Mouse (Mus musculus): ENCODE measurements around the gene Tgoln1.

The Tgoln1 gene

DNA sequence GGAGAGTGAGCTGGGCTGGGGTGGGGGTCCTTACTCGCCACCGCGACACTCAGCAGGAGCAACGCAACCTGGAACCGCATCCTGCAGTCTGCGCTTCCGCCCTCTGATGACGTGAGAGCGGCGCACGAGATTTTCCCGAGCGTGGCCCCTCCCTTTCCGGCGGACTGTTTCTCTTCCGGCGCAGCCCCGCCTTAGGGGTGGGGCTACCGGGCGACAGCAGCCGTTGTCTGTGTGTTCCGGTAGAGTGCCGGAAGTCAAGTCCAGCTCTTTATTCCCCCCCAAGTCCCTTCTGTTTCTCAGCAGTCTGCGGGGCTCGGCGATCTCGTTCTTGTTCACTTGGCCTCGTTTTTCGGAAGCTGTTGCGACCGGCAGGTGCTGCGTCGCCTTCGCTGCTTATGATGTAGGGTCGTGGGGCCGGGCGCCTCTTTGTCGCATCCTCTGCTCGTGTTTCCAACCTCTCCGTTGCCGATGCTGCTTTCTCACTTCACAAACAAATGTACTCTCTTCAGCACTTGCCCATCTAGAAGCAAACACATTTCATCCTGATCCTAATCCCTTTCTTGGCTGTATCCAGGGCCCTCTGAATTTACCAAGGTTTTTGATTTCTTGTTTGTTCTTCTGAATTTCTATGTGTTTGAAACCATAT is at the start of gene Tgoln1:
Gene Tgoln1, minus strand, starts transcription at position 358 of the 646 bp plus-strand sequence.
- peak; percentile 91 for DNase-seq (ENCODE audit: low spot score)

DNA sequence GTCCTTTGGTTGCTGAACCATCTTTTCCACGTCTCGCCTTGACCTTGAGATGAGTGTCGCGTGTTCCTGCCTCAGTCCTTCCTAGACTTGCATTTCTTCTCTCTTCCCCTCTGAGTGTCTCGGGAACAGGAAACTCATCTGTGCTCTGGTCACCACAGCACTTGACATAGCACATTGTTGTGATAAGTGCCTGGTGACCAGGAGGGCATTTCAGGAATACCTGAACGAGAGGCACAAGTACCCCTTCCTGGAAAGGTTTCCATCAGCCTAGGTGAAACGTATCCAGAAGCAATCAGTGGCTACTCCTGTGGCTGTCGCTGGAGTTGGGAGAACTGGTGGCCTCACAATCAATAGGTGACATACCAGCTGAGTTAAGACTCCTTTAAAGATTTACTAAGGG is 47.5 kb upstream of the Tgoln1 start:
- no peak for DNase-seq (ENCODE audit: low spot score)

DNA sequence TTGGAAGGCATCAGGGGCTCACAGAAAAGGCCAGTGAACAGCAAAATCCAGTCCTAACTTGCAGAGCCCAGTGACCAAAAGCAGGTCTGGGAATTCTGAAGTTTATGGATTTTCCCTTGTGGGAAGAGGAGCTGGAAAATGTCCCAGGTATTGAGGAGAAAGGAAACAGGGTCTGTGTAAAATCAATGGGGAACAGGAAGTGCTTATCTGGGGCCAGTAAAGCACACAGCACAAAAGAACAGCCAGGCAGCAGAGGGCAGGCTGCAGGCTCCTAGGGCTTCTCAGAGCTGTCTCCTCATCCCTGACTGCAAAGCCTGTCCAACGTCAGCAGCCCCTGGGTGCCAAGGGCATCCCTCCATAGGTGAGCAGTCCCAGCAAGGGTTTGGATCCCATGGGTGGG is 46.2 kb upstream of the Tgoln1 start:
- DNase-seq (ENCODE audit: low spot score) = no peak

DNA sequence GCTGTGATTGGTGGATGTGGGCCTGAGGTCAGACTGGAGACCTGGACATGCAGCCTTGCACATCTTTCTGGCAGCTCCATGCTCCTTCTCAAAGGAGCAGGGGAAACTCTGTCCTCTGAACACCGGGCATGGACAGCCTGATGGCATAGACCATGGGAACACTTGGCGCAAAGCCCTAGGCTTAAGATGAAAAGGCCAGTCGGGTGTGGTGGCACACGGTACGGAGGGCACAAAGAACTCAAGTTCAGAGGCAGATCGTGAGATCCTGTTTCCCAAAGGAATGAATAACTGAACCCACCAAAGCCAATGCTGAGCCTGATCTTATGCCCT is 43.6 kb upstream of the Tgoln1 start:
- no peak for DNase-seq (ENCODE audit: low spot score)

DNA sequence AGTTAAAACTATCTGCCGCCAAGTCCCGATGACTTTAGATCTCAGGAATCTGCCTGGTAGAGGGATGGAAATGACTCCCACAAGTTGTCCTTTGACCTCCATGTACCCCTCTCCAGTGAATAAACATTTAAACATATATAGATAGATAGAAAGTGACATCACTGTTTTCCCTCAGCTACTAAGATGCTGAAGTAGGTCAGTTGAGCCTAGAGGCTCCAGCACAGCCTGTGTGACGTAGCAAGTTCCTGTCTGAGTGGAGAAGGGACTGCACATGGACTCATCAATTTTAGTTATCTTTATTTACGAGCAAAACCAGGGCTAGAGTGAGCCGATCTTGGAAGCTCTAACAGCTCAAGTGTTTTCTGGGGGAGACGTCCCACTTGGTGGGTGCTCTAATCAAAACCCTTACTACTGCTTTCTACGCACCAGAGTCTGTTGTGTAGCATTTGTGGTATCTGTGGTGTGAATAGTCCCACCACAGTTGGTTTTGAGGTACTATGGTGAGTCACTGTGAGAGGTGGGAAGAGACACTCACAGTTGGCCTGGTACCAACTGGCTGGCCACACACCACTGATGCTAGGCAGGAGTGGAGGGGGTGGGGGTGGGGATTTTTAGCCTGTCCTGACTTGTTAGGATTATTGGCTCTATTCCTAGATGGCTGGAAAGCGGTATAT is 43.1 kb upstream of the Tgoln1 start:
- no peak for DNase-seq (ENCODE audit: low spot score)

DNA sequence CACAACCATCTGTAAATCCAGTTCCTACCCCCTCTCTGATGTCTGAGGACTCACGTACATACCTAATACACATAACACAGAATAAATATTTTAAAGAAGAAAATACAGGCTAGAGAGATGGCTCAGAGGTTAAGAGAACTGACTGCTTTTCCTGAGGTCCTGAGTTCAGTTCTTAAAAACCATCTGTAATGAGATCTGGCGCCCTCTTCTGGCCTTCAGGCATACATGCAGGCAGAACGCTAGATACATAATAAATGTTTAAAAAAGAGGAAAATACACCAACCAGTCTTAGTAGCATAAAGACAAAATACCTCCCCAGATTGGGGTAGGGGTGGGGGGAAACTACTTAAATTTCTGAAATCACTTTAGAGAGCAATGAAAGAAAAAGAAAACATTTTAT is 41.2 kb upstream of the Tgoln1 start:
- DNase-seq (ENCODE audit: low spot score) = no peak

DNA sequence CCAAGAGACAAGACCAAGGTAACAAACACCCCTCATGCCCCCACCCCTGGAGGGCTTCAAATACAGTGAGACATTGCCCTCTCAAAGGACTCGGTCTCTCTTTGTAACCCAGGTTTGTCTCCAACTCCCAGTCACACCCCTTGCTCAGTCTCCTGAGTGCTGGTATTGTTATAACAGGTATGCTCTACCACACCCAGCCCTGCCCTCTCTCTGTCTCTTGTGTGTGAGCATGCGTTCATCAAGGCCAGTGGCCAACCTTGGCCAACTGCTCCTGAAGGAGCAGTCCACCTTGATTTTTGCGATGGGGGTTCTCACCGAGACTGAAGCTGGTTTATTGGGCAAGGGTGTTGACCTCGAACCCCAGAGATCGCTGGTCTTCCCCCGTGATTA is 39.2 kb upstream of the Tgoln1 start:
- no peak for DNase-seq (ENCODE audit: low spot score)

DNA sequence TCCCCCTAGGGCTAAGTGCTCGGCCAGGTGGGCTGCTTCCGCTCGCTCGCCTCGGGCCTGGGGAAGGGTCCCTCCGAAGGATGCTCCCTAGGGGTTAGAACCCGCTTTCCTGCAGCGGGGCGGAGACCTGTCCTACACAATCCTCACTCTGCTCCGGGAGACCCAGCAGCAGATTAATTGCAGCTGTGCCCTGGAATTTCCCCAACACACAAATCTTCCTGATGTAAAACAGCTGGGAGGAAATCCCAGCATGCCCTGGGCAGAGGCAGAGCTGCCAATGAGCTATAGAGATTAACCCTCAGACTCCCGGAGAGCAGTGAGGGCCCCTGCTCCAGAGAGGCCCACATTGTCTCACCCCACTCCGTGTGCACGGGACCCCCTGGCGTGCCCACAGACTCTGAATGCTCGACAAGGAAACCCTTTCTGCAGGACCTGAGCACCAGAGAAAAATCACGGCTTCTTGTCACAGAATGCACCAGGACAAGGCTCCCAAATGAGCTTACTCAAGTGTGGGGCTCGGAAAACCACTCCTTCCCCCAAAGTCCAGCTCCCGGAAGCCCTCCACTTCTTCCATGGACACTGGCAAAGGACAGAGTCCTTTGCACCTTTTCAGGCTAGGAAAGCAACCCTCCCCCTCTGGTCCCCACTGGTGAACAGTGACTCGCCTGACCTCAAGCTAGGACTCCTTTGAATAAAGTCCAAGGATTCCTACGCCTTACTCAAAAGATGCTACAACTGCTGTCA is 38.7 kb upstream of the Tgoln1 start:
- no peak for DNase-seq (ENCODE audit: low spot score)

DNA sequence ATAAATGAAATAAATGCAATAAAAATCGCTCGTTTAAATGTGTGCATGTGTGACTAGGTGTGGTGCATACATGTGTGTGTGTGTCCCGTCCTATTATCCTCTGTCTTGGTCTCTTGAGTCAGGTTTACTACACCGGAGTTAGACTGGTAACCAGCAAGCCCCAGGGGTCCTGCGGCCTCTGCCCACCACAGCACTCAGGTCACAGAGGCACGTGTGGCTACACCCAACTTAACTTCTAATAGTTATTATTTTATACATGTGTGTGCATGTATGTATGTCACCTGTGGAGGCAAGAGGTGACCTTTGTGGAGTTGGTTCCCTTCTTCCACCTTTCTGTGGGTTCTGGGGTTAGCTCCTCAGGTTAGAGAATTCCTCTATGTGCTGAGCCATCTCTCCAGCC is 37.6 kb upstream of the Tgoln1 start:
- no peak for DNase-seq (ENCODE audit: low spot score)

DNA sequence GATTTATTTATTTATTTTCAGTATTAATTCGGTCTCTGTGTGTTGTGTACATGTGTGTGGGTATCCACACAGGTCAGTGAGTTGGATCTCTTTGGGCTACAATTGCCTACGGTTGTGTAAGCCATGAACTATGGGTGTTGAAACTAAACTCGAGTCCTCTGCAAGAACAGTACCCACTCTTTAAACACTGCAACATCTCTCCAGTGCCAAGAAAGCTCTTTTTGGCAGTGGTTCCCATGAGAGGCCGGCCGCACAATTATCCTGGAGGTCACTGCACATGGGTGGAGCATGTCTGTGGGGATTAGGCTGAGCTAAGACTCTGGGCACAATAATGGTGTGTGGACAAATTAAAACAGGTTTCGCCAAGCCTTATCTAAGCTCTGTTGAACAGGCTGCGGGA is 36.6 kb upstream of the Tgoln1 start:
- no peak for DNase-seq (ENCODE audit: low spot score)

DNA sequence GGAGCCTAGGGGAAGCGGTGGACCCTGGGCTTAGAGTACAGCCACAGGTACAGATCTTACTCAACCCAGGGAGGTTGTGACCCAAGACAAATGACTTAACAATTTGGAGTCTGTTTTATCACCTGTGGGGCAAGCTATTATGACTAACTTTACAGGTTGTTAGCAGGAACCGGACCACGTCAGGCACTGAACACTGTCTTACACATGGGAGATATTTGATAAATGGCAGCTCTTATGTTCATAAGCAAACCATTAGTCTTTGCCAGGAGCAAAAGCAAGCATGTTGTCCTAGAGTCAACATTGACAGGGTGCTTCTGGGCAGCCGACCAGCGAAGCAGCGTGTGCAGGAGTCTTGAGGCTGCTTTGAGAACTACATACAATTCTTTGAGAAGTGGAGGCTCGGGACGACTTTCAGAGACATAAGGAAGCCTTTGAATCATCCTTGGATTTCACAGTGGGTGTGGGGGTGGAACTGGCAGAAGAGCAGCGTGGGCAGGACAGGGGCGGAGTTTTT is 33.6 kb upstream of the Tgoln1 start:
- peak; percentile 35 for DNase-seq (ENCODE audit: low spot score)

DNA sequence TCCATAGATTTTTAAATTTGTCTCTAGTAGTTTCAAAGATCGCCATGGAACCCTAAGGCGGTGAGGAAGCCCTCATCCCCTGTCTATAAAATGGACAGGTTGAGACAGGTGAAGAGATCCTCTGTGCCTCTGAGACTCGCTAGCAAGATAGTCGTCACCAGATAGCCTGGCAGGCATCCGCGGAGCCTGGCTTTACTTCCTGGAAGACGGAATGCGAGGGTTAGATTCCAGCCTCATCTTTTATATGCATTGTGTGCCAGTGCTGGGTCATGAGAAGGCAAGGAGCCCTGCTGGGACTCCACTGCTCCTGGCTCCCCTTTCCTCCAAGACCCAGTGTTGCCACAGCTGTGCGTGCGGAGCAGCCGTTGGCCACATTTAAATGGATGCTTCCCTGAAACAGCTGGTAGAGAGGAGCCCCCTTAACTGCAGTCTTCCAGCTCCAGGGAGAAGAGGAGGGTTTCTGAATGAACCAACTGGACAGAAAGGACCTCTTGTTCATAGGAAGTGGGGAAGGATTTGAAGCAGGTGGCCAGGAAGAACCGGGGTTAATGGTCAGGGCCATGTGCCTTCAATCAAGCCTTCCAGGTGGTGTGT is 31.3 kb upstream of the Tgoln1 start:
- DNase-seq (ENCODE audit: low spot score) = no peak

DNA sequence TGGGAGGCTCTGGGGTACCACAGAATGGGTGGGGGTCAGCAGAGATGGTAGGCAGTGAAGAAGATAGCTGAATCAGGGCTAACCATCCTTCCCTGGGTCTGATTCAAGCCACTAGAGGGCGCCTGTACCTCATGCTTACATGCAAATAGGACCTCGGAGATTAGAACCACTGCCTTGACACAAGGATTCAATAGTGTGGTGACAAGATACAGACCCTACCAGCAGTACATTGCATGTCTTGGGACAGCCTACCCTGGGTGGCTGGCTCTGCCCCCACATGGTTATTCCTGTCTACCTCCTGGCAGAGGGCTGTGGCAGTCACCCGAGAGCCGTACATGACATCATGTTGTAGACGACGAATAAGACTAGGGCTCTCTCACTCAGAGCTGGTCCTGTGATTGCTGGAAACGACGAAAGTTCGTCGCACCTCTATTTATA is 30.6 kb upstream of the Tgoln1 start:
- peak; percentile 68 for DNase-seq (ENCODE audit: low spot score)

DNA sequence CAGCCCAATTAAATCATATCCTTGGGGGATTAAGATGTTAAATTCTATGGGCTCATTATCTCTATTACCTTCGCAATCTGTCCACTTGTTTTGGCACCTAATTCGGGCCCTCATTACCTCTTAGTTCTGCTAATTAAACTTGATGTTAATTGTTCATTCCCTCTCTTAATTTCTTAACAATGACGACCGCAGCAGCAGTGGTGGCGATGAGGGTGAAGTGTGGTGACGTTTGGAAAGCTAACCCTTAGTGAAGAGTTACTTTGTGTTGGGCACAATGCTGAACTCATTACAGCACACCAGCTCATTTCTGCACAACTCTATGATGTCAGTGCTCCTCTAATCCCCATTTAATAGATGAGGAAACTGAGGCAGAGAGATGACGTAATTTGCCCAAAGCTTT is 28.6 kb upstream of the Tgoln1 start:
- no peak for DNase-seq (ENCODE audit: low spot score)

DNA sequence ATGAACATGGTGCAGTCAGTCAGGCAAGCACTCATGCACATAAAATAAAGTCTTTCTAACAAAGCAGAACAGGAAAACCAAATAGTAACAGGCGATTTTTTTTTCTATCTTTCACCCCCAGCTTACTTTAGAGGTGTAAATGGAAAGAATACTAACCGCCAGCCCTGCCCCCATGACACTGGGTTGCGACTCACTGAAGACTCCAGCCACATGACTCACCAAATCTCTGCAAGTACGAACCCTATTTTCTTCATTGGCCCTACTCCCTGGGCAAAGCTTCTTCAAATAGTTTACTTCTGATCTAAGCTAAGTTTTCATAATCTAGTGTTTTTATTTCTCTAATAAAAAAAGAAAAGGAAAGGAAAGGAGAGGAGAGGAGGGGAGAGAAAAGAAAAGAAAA is 27.8 kb upstream of the Tgoln1 start:
- no peak for DNase-seq (ENCODE audit: low spot score)

DNA sequence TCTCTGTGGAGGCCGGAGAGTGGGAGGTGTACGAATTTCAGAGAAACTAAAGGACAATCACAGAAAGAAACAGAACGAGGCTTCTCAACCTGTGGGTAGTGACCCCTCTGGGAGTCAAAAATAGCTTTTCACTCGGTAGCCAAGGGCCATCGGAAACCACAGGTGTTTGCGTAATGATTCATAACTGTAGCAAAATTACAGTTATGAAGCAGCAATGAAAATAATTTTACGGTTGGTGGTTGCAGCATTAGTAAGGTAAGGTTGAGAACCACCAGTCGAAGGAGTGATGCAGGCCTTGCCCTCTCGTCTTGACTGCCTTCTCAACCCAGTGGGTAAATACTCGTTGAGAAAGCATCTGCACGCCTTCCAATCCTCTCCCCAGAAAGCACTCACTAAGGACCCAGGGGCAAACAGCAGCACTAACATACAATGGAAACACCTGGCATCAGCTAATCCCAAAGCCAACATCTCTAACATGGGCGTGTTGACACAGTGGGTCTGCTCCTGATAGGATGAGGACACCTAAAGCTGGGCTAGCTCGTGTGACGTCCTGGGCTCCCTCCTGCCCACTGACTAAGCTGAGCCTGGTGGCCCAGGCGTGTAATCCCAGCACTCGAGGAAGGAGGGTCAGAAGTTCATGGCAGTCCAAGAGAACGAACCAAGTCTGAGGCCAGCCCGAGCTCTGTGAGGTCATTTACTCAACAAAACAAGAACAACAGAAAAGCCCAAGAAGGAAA is 24.6 kb upstream of the Tgoln1 start:
- DNase-seq (ENCODE audit: low spot score) = no peak

DNA sequence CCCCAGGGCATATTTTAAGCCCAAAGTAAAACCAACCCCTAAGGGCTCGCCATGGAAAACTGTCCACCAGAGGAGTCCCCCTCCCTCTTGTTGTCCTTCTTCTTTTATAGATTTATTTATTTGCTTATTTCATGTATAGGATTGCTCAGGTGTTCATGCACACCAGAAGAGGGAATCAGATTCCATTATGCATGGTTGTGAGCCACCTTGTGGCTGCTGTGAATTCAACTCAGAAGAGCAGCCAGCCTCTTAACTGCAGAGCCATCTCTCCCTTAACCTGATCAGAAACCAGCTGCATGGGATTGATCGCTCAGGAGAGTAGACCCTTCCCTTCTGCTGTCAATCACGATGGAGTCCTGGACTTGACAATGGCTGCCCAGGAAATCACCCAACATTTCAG is 20.1 kb upstream of the Tgoln1 start:
- DNase-seq (ENCODE audit: low spot score) = no peak

DNA sequence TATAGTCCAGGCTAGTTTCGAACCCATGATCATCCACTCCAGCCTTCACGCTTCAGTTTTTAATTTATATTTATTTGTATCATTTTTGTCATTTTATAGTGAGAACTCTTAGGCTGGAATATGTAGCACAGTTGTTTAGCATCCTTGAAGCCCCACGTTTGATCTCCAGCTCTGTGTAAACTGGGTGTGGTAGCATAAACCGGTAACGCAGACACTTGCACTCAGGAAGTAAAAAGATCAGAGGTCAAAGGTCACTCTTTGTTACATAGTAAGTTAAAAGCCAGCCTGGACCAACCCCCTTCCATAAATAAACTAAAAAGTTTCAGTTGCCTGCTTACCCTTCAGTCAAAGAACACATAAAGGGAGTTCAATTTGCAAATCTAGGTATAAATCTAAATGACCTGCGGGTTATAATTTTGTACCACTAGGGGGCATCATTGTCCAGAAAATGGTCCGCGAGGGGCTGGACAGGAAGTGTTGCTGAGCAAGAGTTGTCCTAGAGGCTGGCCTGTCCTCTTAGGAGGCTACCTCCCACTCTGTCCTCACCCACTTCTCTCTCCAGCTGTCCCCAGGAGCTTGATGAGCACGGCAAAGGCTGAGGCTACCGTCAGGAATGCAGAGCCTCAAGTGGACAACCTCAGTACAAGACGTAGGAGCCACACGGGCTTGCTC is 19.1 kb upstream of the Tgoln1 start:
- DNase-seq (ENCODE audit: low spot score) = no peak

DNA sequence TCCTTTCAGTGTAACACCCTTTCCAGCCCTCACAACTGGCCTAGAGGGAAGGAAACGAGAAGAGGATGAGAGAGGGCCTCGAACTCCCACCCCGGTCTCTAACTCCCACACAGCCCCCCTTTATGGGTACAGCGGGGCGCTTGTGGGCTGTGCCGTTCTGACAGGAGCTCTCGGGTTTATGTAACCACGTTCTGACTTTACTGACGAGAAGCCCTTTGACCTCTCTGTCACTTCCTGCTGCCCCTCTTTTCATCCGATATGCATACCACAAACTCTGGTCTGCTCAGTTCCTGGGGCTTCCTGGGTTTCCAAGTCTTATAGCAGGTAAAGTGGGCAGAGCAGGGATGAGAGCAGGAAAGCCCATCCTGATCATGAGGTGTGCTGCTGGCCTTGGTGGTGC is 17.5 kb upstream of the Tgoln1 start:
- DNase-seq (ENCODE audit: low spot score) = no peak

DNA sequence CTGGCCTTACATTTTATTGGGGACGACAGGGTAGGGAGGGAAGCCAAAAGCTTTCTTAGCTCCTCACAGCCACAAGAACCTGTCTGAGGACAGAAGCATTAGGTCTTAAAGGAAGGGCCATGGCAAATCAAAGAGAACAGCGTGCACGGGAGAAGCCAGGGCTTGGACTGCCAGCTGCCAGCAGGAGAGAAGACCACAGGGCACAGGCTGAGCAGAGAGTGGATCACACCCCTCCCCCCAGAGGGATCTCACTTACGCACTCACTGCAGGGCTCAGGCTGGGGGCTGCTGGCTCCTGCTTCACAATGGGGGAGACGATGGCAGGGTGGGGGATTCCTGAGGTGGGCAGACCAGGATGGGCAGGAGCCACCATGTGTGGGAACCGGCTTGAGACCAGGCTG is 14.9 kb upstream of the Tgoln1 start:
- no peak for DNase-seq (ENCODE audit: low spot score)

DNA sequence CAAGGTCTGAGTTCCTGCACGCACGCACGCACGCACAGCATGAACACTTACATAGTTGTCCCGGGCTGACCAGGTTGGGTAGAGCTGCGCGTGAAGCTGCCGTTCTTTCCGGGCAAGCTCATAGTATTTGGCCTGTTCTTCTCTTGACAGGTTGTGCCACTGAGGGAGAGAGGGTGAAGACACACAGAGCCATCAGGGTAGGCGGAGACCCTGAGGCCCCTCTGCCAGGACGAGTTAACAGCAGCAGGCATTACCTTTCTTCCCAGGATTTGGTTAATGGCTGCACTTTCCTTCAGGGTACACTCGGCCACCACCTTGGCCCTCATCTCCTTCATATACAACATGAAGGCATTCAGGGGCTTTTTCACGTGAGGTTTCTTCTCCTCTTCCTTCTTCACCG is 14.2 kb upstream of the Tgoln1 start:
- DNase-seq (ENCODE audit: low spot score) = no peak

DNA sequence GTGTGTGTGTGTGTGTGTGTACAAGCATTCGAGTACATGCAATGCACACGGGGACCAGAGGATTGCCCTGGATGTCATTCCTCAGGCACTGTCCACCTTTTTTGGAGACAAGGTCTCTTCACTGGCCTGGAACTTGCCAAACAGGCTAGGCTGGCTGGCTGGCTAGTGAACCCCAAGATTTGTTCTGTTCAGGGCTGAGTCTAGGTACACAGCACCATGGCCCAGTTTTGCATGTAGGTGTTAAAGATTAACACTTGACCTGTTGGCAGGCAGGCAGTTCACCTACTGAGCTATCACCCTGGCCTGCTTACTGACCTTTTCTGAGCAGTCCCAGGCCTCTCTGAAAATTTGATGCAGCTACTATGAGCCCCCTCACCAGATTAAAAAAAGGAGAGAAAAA is 13.6 kb upstream of the Tgoln1 start:
- DNase-seq (ENCODE audit: low spot score) = no peak

Measured in left cerebral cortex, adult 11 months (tissue).